Mouse (Mus musculus) heart, embryonic 16.5 days (tissue): ENCODE measurements around the gene Pax3. TPM values are rescaled to one million over a fixed set of nuclear protein-coding genes. Genes with fewer than 3 reads are reported as not detected.

Experiments used
- ATAC-seq: fragments of 200-750 bp; cut with Nextera tagmentation; replicated peaks from 2 replicates; pipeline ENCODE4 v1.8.0; 2017; ENCODE audit warnings: moderate number of reproducible peaks; ENCODE audit not compliant: insufficient read depth, low FRiP score; ENCODE audit errors: extremely low read depth
- H3K27ac ChIP-seq: fragments of 300-500 bp; sonication (generic); 2 replicates; pipeline ENCODE4 v1.5.1; 2014; ENCODE audit warnings: mild to moderate bottlenecking, low read length, control low read depth, moderate library complexity
- H3K27me3 ChIP-seq: fragments of 300-500 bp; sonication (generic); 2 replicates; pipeline ENCODE4 v1.6.1; 2014; ENCODE audit warnings: low read length, mixed read lengths; ENCODE audit not compliant: control insufficient read depth, insufficient read depth
- H3K36me3 ChIP-seq: fragments of 300-500 bp; sonication (generic); 2 replicates; pipeline ENCODE4 v1.6.1; 2014; ENCODE audit not compliant: control insufficient read depth, insufficient read depth
- H3K4me1 ChIP-seq: fragments of 300-500 bp; sonication (generic); 2 replicates; pipeline ENCODE4 v1.6.1; 2014; ENCODE audit warnings: low read length, mixed read lengths; ENCODE audit not compliant: control insufficient read depth, insufficient read depth
- H3K4me2 ChIP-seq: fragments of 300-500 bp; sonication (generic); 2 replicates; pipeline ENCODE4 v1.6.1; 2014; ENCODE audit warnings: low read depth, mild to moderate bottlenecking, control low read depth, low read length
- H3K4me3 ChIP-seq: fragments of 300-500 bp; sonication (generic); 2 replicates; pipeline ENCODE4 v1.5.1; 2014; ENCODE audit warnings: mild to moderate bottlenecking, control low read depth, low read length
- H3K9ac ChIP-seq: fragments of 300-500 bp; sonication (generic); 2 replicates; pipeline ENCODE4 v1.6.1; 2014; ENCODE audit warnings: low read length, control low read depth
- H3K9me3 ChIP-seq: fragments of 300-500 bp; sonication (generic); replicated peaks from 2 replicates; pipeline ENCODE4 v1.6.1; 2016; ENCODE audit warnings: low read length; ENCODE audit not compliant: control insufficient read depth
- WGBS: fragments of 180-500 bp; shearing (Covaris S2); extraction: QIAGEN DNeasy Blood & Tissue Kit; methylation state at CpG from one replicate; pipeline ENCODE4 v1.1.7; 2014; 5-methylcytosine and 5-hydroxymethylcytosine counted together
- polyA plus RNA-seq: library from polyadenylated mRNA; unstranded; fragments of >200 nt; fragmentation: Nextera tagmentation; extraction: Ambion mirVana; gene quantifications from 2 replicates; pipeline ENCODE4 v1.2.1, GENCODE M21; 2015

The Pax3 gene
- 0.04 and 0.12 TPM in 2 replicates for polyA plus RNA-seq

GRCm38 (mm10) chr1:78196751-78197311, at the start of gene Pax3:
Pax3 (minus strand) TSS chr1:78197134.
- under 1% methylated on average over 35 of the region's 37 CpGs for WGBS
- Histone ChIP-seq H3K27ac (no peak within 1 kb of the TSS), H3K9ac (no peak within 1 kb of the TSS), H3K9me3 (no peaks in the 10 kb centered on the region), H3K4me2 (peak within 1 kb of the TSS; percentile 64), H3K27me3 (peaks cover 86% of the 10 kb centered on the region), H3K4me1 (peaks cover 15% of the 10 kb centered on the region), H3K36me3 (no peaks in the 10 kb centered on the region), H3K4me3 (peak within 1 kb of the TSS; percentile 44)
- 0 out of 2 replicates have a peak, but pooled peaks have one; percentile 35 for ATAC-seq

- H3K4me1 ChIP-seq = no peaks in the 10 kb centered on the region
- no peaks in the 10 kb centered on the region for H3K36me3 ChIP-seq
- H3K4me2 ChIP-seq = no peak overlapping the region
- H3K9ac ChIP-seq = no peak overlapping the region
- ATAC-seq = no peak
- no peaks in the 10 kb centered on the region for H3K27me3 ChIP-seq
- 66% methylated on average over 5 of the region's 5 CpGs for WGBS
- H3K9me3 ChIP-seq = no peaks in the 10 kb centered on the region
- H3K4me3 ChIP-seq = no peak overlapping the region
- no peak overlapping the region for H3K27ac ChIP-seq
Measured at GRCm38 (mm10) chr1:78234306-78234705, 37.4 kb upstream of the Pax3 start.

- Histone ChIP-seq H3K9ac (no peak overlapping the region), H3K9me3 (no peaks in the 10 kb centered on the region), H3K4me3 (no peak overlapping the region), H3K4me2 (no peak overlapping the region), H3K4me1 (no peaks in the 10 kb centered on the region), H3K27ac (no peak overlapping the region), H3K36me3 (no peaks in the 10 kb centered on the region), H3K27me3 (no peaks in the 10 kb centered on the region; the same call in 1 of the 2 replicates)
- WGBS = 65% methylated on average over 10 of the region's 10 CpGs
- no peak for ATAC-seq
Measured at GRCm38 (mm10) chr1:78231901-78232546, 35.1 kb upstream of the Pax3 start.

- ATAC-seq = no peak
- Histone ChIP-seq H3K4me2 (no peak overlapping the region), H3K4me1 (no peaks in the 10 kb centered on the region)
Measured at GRCm38 (mm10) chr1:78229801-78230200, 32.9 kb upstream of the Pax3 start.

GRCm38 (mm10) chr1:78228771-78229170, 31.8 kb upstream of the Pax3 start:
- 65% methylated on average over 5 of the region's 5 CpGs for WGBS

More at GRCm38 (mm10) chr1:78229801-78230200, 32.9 kb upstream of the Pax3 start:
- Histone ChIP-seq H3K27me3 (no peaks in the 10 kb centered on the region; the same call in 1 of the 2 replicates), H3K9ac (no peak overlapping the region), H3K36me3 (no peaks in the 10 kb centered on the region), H3K27ac (no peak overlapping the region), H3K4me3 (no peak overlapping the region), H3K9me3 (no peaks in the 10 kb centered on the region)

GRCm38 (mm10) chr1:78218057-78218780, 21.3 kb upstream of the Pax3 start:
- H3K4me3 ChIP-seq = peak overlapping the region; percentile 69
- H3K36me3 ChIP-seq = no peaks in the 10 kb centered on the region
- H3K27ac ChIP-seq = no peak overlapping the region
- peaks cover 68% of the 10 kb centered on the region for H3K27me3 ChIP-seq
- no peak for ATAC-seq
- peak overlapping the region; percentile 99 for H3K4me2 ChIP-seq
- no peak overlapping the region for H3K9ac ChIP-seq
- under 1% methylated on average over 19 of the region's 19 CpGs for WGBS
- H3K4me1 ChIP-seq = peaks cover 11% of the 10 kb centered on the region
- H3K9me3 ChIP-seq = no peaks in the 10 kb centered on the region

More at GRCm38 (mm10) chr1:78228771-78229170, 31.8 kb upstream of the Pax3 start:
- Histone ChIP-seq H3K4me1 (no peaks in the 10 kb centered on the region), H3K27ac (no peak overlapping the region), H3K4me2 (no peak overlapping the region), H3K27me3 (no peaks in the 10 kb centered on the region; the same call in none of the 2 replicates), H3K9ac (no peak overlapping the region), H3K4me3 (no peak overlapping the region), H3K9me3 (no peaks in the 10 kb centered on the region), H3K36me3 (no peaks in the 10 kb centered on the region)
- ATAC-seq = no peak

- Histone ChIP-seq H3K27ac (no peak overlapping the region), H3K9ac (peak overlapping the region; percentile 67), H3K9me3 (no peaks in the 10 kb centered on the region), H3K4me2 (peak overlapping the region; percentile 99), H3K27me3 (peaks cover 76% of the 10 kb centered on the region), H3K36me3 (no peaks in the 10 kb centered on the region), H3K4me3 (peak overlapping the region; percentile 69), H3K4me1 (peaks cover 11% of the 10 kb centered on the region)
- under 1% methylated on average over 73 of the region's 79 CpGs for WGBS
- peak; percentile 70; the same call in 1 of the 2 replicates for ATAC-seq
Measured at GRCm38 (mm10) chr1:78217151-78218034, 20.5 kb upstream of the Pax3 start.

- 0 out of 2 replicates have a peak, but pooled peaks have one; percentile 33 for ATAC-seq
- Histone ChIP-seq H3K27me3 (peaks cover 84% of the 10 kb centered on the region), H3K27ac (no peak overlapping the region), H3K9ac (peak overlapping the region; percentile 67), H3K4me3 (peak overlapping the region; percentile 69), H3K4me2 (peak overlapping the region; percentile 99), H3K9me3 (no peaks in the 10 kb centered on the region), H3K4me1 (peaks cover 11% of the 10 kb centered on the region), H3K36me3 (no peaks in the 10 kb centered on the region)
- WGBS = under 1% methylated on average over 67 of the region's 79 CpGs
Measured at GRCm38 (mm10) chr1:78216509-78217141, 19.7 kb upstream of the Pax3 start.
